Mouse (Mus musculus): ENCODE data around the gene Lrig1.

Lrig1 gene

DNA sequence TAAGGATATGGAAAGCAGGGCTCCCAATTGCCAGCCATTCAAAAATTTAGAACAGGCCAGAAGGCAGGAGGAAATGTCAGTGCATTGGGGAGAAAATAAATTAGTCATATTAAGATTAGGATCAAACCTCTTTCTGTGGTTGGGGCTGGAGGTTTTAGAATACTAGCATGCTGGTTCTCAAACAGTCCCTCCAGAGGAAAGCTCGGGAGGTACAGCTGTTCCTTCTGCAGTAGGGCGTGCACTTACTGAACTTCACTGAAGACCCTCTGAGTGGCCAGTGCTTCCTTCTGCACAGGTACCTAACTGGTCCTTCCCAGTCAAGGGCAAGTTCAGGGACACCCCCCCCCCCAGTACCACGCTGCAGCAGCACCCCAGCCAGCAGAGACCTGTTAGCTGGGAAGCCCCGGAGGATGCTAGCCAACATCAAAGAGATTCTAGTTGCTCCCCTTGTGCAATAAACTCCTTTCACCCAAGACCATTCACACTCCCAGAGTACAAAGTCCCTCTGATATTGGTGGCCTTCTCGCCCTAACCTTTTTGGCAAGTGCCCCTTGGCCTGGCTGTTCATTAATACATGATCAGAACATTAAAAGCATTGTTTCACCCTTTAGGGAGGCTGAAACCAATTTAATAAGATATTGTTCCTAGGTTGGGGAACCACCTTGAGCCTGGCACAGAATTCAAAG, 19.1 kb downstream of the Lrig1 start:
- in situ Hi-C loops (cut with MboI; ENCODE audit: low pct_unique_long_range_greater_than_20kb in 1 of 2, low sequenced_read_pairs in 2 of 2, unreplicated experiment in 1 of 2), result no loop called here

GRCm38 (mm10) chr6:94679249-94679648, 20.7 kb downstream of the Lrig1 start:
- in situ Hi-C loops (cut with MboI; ENCODE audit: low pct_unique_long_range_greater_than_20kb in 1 of 2, low sequenced_read_pairs in 2 of 2, unreplicated experiment in 1 of 2), result no loop called here

DNA sequence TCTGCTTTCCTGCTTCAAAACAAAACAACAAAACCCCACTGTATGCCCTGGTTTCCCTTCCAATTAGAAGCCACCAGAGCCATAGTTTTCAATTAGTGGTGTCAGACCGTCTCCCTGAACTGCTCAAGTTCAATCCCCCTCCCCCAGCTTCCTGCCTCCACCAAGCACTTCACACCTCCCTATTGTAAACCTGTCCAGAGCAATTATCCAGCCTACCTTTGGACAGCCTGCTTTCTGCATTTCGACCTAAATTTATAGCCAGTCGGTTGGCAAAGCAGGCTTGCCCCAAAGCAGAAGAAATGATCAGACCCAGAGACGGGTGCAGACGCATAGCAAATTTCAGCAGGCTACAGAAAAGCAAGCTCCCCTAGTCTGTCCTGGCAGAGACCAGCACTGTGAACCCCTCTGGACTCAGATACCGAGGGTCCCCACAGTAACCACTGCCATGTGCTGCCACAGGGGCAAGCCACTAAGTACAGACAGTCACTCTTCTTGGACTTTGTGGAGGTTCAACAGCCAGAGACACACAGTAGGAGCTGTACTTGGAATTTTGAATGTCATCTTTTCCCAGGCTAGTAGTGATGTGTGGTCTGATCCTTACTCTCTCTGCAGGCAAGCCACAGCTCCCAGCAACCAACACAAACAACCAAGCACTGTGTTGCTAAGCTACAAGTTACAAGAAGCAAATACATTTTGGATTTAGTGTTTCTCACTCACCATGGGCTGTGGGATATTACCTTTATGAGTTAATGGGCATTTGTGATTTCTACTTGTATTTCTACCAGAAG, 21.4 kb downstream of the Lrig1 start:
- in situ Hi-C loops (cut with MboI; ENCODE audit: low pct_unique_long_range_greater_than_20kb in 1 of 2, low sequenced_read_pairs in 2 of 2, unreplicated experiment in 1 of 2), result no loop called here

GRCm38 (mm10) chr6:94677448-94677847, 22.5 kb downstream of the Lrig1 start:
- in situ Hi-C loops (cut with MboI; ENCODE audit: low pct_unique_long_range_greater_than_20kb in 1 of 2, low sequenced_read_pairs in 2 of 2, unreplicated experiment in 1 of 2), result no loop called here

DNA sequence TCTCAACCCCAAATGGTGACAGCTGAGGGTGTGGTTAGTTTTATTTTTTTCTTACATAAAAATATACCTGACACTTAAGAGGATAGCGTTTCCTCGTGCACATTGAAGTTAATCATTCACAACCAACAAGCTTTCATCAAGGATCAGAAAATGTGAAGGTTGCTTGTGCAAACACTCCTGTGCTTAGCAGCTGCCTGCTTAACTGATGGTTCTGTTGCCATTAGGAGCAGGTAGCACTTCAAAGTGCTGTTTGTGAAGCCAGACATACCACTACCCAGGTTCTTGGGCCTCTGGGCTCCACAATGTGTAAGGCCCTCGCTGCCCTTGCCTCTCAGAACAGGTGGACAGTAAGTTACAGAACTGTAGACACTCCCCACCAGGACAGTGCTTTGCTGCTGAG, 23.1 kb downstream of the Lrig1 start:
- in situ Hi-C loops (cut with MboI; ENCODE audit: low pct_unique_long_range_greater_than_20kb in 1 of 2, low sequenced_read_pairs in 2 of 2, unreplicated experiment in 1 of 2), result no loop called here

DNA sequence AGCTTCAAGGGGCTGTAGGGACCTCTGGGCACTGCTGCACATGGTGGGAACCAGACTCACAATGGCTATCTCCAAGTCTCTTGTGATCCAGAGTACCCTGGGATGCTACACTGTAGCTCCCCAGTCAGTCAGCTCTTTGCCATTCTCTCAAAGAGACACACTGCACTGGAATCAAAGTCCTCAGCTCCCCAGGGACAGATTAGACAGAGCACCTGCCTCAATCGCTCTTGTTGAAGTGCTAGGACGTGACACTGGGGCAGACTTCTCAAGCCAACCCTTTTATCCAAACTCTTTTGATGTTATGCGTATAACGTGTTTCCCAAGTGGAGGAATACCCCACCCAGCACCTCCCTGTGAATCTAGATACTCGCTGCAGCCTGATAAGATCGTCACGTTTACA, 23.7 kb downstream of the Lrig1 start:
- in situ Hi-C loops (cut with MboI; ENCODE audit: low pct_unique_long_range_greater_than_20kb in 1 of 2, low sequenced_read_pairs in 2 of 2, unreplicated experiment in 1 of 2), result no loop called here

DNA sequence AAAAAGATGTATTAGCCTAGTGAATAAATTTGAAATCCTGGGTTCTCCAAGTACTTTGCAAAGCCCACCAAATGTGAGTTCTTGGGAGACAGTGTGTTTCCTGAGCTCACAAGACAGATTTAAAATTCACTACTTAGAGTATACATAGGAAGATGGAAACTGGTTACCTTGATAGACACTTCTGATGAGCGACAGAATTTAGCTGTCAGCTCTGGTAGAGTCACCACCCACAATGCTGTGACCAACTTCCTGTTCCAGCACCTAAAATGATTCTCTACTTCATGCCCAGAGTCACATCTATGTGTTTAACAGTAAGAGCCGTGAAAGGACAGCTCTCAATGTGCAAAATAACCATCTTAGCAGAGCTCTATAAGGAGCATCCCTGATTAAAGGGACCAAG, 27.5 kb downstream of the Lrig1 start:
- in situ Hi-C loops (cut with MboI; ENCODE audit: low pct_unique_long_range_greater_than_20kb in 1 of 2, low sequenced_read_pairs in 2 of 2, unreplicated experiment in 1 of 2), result no loop called here

- in situ Hi-C loops (cut with MboI; ENCODE audit: low pct_unique_long_range_greater_than_20kb in 1 of 2, low sequenced_read_pairs in 2 of 2, unreplicated experiment in 1 of 2), result no loop called here
These were observed 30.6 kb downstream of the Lrig1 start for GRCm38 (mm10) chr6:94669370-94669769.

DNA sequence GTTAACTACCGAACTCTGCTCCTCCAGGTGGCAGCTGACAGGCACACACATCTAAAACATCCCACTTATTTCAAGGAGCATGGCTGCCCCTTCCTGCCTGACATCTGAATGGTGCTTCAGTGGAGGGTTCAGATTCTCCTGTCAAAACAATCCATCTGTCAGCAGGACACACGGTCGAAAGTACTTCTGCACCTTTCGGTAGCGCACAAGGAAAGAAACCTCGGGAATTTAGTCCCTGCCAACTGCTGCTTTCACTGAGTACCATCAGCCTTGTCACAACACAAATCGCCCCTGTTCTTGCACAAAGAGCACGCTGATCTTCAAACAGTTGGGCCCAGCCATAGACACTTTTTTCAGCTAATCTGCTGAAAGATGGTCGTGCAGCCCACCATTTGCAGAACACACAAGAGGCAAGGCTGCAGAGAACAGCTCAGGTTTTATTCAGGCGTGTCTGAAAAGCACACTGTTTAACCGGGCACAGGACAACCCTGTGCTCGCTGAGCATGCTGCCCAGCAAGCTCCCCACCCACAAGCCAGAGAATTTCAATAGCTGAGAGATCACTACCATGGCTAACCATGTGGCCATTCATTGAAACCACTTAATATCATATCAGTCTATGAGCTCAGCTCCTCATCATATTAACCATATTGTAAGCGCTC, 31.6 kb downstream of the Lrig1 start:
- in situ Hi-C loops (cut with MboI; ENCODE audit: low pct_unique_long_range_greater_than_20kb in 1 of 2, low sequenced_read_pairs in 2 of 2, unreplicated experiment in 1 of 2), result no loop called here

- in situ Hi-C loops (cut with MboI; ENCODE audit: low pct_unique_long_range_greater_than_20kb in 1 of 2, low sequenced_read_pairs in 2 of 2, unreplicated experiment in 1 of 2), result no loop called here
These were observed 32.8 kb downstream of the Lrig1 start for GRCm38 (mm10) chr6:94667131-94667530.

GRCm38 (mm10) chr6:94666432-94667119, 33.4 kb downstream of the Lrig1 start:
- in situ Hi-C loops (cut with MboI; ENCODE audit: low pct_unique_long_range_greater_than_20kb in 1 of 2, low sequenced_read_pairs in 2 of 2, unreplicated experiment in 1 of 2), result no loop called here

GRCm38 (mm10) chr6:94665677-94666076, 34.3 kb downstream of the Lrig1 start:
- in situ Hi-C loops (cut with MboI; ENCODE audit: low pct_unique_long_range_greater_than_20kb in 1 of 2, low sequenced_read_pairs in 2 of 2, unreplicated experiment in 1 of 2), result no loop called here

GRCm38 (mm10) chr6:94665248-94665647, 34.7 kb downstream of the Lrig1 start:
- in situ Hi-C loops (cut with MboI; ENCODE audit: low pct_unique_long_range_greater_than_20kb in 1 of 2, low sequenced_read_pairs in 2 of 2, unreplicated experiment in 1 of 2), result no loop called here

DNA sequence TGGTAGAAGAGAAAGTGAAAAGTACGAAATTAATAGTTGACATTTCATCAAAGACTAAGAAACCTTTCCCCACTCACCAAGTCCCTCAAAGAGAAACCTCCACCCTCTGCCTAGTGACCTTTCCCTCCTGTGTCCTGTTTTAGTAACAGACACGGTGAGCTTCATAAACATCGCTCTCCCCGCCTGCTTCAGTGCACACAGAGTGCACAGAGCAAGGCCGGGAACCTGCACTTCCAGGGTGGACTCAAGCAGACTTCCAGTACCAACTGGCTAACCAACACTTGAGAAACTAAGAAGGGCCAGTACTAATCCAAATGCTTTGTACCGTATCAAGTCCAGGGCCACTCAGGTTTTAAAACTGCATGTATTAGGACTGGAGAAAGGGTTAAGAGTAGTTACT, 36.0 kb downstream of the Lrig1 start:
- in situ Hi-C loops (cut with MboI; ENCODE audit: low pct_unique_long_range_greater_than_20kb in 1 of 2, low sequenced_read_pairs in 2 of 2, unreplicated experiment in 1 of 2), result no loop called here

DNA sequence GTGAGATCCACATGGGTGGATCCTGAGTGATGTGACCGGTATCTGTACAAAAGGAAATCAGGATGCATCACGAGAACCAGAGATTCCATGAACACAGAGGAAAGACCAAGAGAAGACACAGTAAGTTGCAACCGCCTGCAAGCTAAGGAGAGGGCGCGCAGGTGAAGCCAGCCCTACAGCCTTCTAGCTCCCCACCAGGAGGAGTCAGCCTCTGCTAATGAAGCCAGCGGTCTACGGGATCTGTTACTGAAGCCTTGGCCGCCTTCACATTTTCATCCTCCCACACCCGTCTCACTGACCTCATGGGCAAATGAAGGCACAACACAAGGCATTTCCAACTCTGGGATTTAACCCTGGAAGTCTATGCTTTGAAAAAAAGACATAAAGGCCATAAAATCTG, 38.0 kb downstream of the Lrig1 start:
- in situ Hi-C loops (cut with MboI; ENCODE audit: low pct_unique_long_range_greater_than_20kb in 1 of 2, low sequenced_read_pairs in 2 of 2, unreplicated experiment in 1 of 2), result no loop called here

GRCm38 (mm10) chr6:94661321-94661720, 38.6 kb downstream of the Lrig1 start:
- in situ Hi-C loops (cut with MboI; ENCODE audit: low pct_unique_long_range_greater_than_20kb in 1 of 2, low sequenced_read_pairs in 2 of 2, unreplicated experiment in 1 of 2), result no loop called here

GRCm38 (mm10) chr6:94659886-94660333, 40.0 kb downstream of the Lrig1 start:
- in situ Hi-C loops (cut with MboI; ENCODE audit: low pct_unique_long_range_greater_than_20kb in 1 of 2, low sequenced_read_pairs in 2 of 2, unreplicated experiment in 1 of 2), result no loop called here

DNA sequence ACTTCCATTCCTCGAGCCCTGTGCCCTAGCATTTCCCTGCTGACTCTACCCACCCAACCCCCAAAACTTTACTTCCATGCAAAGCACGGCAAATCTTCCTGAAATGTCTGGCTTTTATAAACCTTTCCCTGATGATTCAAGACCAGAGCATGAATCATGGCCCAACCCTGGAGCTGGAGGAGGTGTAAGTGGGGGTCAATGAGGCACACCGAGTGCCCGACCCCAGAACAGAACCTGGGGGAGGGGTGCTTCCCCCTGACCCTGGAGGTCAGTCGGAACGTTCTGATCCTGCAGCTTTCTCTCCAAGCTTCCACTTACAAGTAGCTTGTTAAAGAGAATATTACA, 41.9 kb downstream of the Lrig1 start:
- in situ Hi-C loops (cut with MboI; ENCODE audit: low pct_unique_long_range_greater_than_20kb in 1 of 2, low sequenced_read_pairs in 2 of 2, unreplicated experiment in 1 of 2), result no loop called here
